Mouse (Mus musculus) fibroblast of lung, adult 2 months (primary cell): ENCODE data around the gene Ptpro.
"Not testable (repeated sequence)": the region's sequence is repeated elsewhere in the genome, so short reads cannot be mapped to it uniquely, and the experiment has no call there.

Experiments used
- DNase-seq: peaks from one replicate; pipeline ENCODE4 v3.0.0-alpha.2; 2011; ENCODE audit warnings: low read depth

The Ptpro gene

GRCm38 (mm10) chr6:137386935-137387334, 134.8 kb downstream of the Ptpro start:
- no peak for DNase-seq

GRCm38 (mm10) chr6:137395075-137395474, 143.0 kb downstream of the Ptpro start:
- no peak for DNase-seq

- DNase-seq = no peak
These were observed 144.1 kb downstream of the Ptpro start for GRCm38 (mm10) chr6:137396106-137396793.

- peak; percentile 2 for DNase-seq
These were observed 145.2 kb downstream of the Ptpro start for GRCm38 (mm10) chr6:137397358-137397757.

- no peak for DNase-seq
These were observed 152.1 kb downstream of the Ptpro start for GRCm38 (mm10) chr6:137404196-137404595.

GRCm38 (mm10) chr6:137405690-137406089, 153.6 kb downstream of the Ptpro start:
- no peak for DNase-seq

GRCm38 (mm10) chr6:137410510-137410909, 158.4 kb downstream of the Ptpro start:
- no peak for DNase-seq

GRCm38 (mm10) chr6:137411901-137412378, 159.8 kb downstream of the Ptpro start:
- no peak for DNase-seq

GRCm38 (mm10) chr6:137413045-137413444, 160.9 kb downstream of the Ptpro start:
- no peak for DNase-seq

- DNase-seq = peak; percentile 10
These were observed 162.6 kb downstream of the Ptpro start for GRCm38 (mm10) chr6:137414531-137415405.

GRCm38 (mm10) chr6:137422777-137423176, 170.7 kb downstream of the Ptpro start:
- no peak for DNase-seq

GRCm38 (mm10) chr6:137423830-137424229, 171.7 kb downstream of the Ptpro start:
- DNase-seq = no peak

- DNase-seq = no peak
These were observed 173.6 kb downstream of the Ptpro start for GRCm38 (mm10) chr6:137425500-137426432.

- peak; percentile 88 for DNase-seq
These were observed 181.5 kb downstream of the Ptpro start for GRCm38 (mm10) chr6:137433521-137434137.

- DNase-seq = no peak
These were observed 185.4 kb downstream of the Ptpro start for GRCm38 (mm10) chr6:137437486-137437885.

- DNase-seq = no peak
These were observed 185.9 kb downstream of the Ptpro start for GRCm38 (mm10) chr6:137437902-137438580.

- no peak for DNase-seq
These were observed 188.7 kb downstream of the Ptpro start for GRCm38 (mm10) chr6:137440559-137441486.

GRCm38 (mm10) chr6:137443089-137443488, 191.0 kb downstream of the Ptpro start:
- DNase-seq = no peak

- DNase-seq = not testable (repeated sequence)
These were observed 194.0 kb downstream of the Ptpro start for GRCm38 (mm10) chr6:137446116-137446515.
